Mouse (Mus musculus): ENCODE results near the gene Ckmt1.

DNA sequence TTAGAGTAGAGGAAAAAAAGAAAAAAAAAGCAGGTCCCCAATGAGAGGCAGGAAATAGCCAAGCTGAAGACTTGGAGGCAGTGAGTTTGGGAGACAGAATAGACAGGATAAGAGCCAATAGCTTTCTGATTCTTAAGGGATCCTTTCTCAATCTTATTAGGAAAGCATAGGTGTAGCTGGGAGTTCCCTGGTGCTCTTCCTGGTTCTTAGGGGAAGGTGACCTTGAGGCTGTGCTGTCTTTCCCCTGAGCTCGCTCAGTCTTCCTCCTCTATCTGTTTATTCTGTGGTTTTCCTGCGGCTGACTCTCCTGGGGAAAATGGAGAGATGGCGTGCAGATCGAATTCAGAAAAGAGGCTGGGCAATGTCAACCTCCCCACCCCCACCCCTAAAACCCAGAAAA lies 447 bp downstream of the Ckmt1 start:
- no peak for TF ChIP-seq POLR2A (IDR thresholded peaks at IDR 0.05; ENCODE audit: insufficient read depth, low read length)
- no peak for TF ChIP-seq CTCF (IDR thresholded peaks at IDR 0.05; ENCODE audit: low read depth, low read length)
